Mouse (Mus musculus) spleen, adult 2 months (tissue): ENCODE results near the gene Smim10l1.

Source experiments
- CTCF ChIP-seq: fragments of 200-500 bp; IDR thresholded peaks from 2 replicates; pipeline ENCODE4 v1.5.1; 2011; ENCODE audit warnings: mild to moderate bottlenecking, inconsistent platforms; ENCODE audit not compliant: insufficient read depth, insufficient read length, insufficient replicate concordance; ENCODE audit errors: extremely low read depth
- POLR2A ChIP-seq: fragments of 200-500 bp; IDR thresholded peaks from 2 replicates; pipeline ENCODE4 v1.6.1; 2011; ENCODE audit warnings: low read depth, low read length, inconsistent platforms

GRCm38 (mm10) chr6:133104922-133105859 is 482 bp downstream of the Smim10l1 start:
- TF ChIP-seq CTCF = no peak
- TF ChIP-seq POLR2A = peak; percentile 46
